Mouse (Mus musculus) left cerebral cortex, postnatal 36 days (tissue): ENCODE data around the gene Mid1. TPM values are rescaled to one million over a fixed set of nuclear protein-coding genes. Genes with fewer than 3 reads are reported as not detected.
"Not testable (repeated sequence)": the region's sequence is repeated elsewhere in the genome, so short reads cannot be mapped to it uniquely, and the experiment has no call there.

ENCODE experiments used
- DNase-seq, 2 experiments: peaks; one replicate each; pipeline ENCODE4 v3.0.0; 2021 to 2022; ENCODE audit warnings: low spot score in 2 of 2, mixed read lengths in 1 of 2
- intact Hi-C: fragments of 180-260 bp; cut with DNase I; formaldehyde crosslinking; loops from one replicate; pipeline ENCODE4 v1.15.1; 2025
- total RNA-seq, 2 experiments: library from RNA; stranded (reverse); gene quantifications; 2 replicates each; pipeline ENCODE4 v1.2.3; 2021

Gene Mid1
- total RNA-seq, 2 experiments from 2014 or later: 12.8 to 23.1 TPM

- intact Hi-C loops: not testable (repeated sequence)
- peak in 1 of 2 experiments; percentile 65 for DNase-seq
Observed at GRCm38 (mm10) chrX:170020690-170021050, 335.7 kb downstream of the Mid1 start.

GRCm38 (mm10) chrX:170021205-170021604 lies 336.2 kb downstream of the Mid1 start:
- intact Hi-C loops, DNase-seq: not testable (repeated sequence)

GRCm38 (mm10) chrX:170021750-170022461 lies 336.9 kb downstream of the Mid1 start:
- DNase-seq: peak in 1 of 2 experiments; percentile 68
- intact Hi-C loops: not testable (repeated sequence)

Other genes starting within 250 kb of the Mid1 start
- gene 4933400A11Rik, start 94.4 kb downstream of the Mid1 start, total RNA-seq: not detected